Comparison of ENCODE assay signal across 8 mouse cellular contexts in genomic region chr16:32815160-32815605, GRCm38 (mm10). TPM values are rescaled to one million over a fixed set of nuclear protein-coding genes. Genes with fewer than 3 reads are reported as not detected.
DNase-seq lines count a peak whose midpoint lies in the region; ATAC-seq lines count a peak whose summit lies in the region.

No protein-coding gene starts in this region.

- H3K4me3 ChIP-seq in lung, embryonic 16.5 days (ENCODE audit: low read length) = peak overlapping the region; percentile 35
- H3K4me3 ChIP-seq in midbrain, embryonic 11.5 days (ENCODE audit: low read depth, low read length) = 0 out of 2 replicates have a peak overlapping the region, but pooled peaks have one; percentile 16

- H3K9ac ChIP-seq in lung, embryonic 16.5 days (ENCODE audit: low read length) = peak overlapping the region; percentile 38
- H3K9ac ChIP-seq in midbrain, embryonic 11.5 days (ENCODE audit: low read length) = 0 out of 2 replicates have a peak overlapping the region, but pooled peaks have one; percentile 27

- H3K27ac ChIP-seq in lung, embryonic 16.5 days (ENCODE audit: low read length) = peak overlapping the region; percentile 54; the same call in 1 of the 2 replicates
- no peak overlapping the region for H3K27ac ChIP-seq in midbrain, embryonic 11.5 days (ENCODE audit: low read depth, low read length)

- peaks cover 10% of the 10 kb centered on the region for H3K4me1 ChIP-seq in lung, embryonic 16.5 days (replicated peaks; ENCODE audit: control insufficient read depth, insufficient read depth, low read length)
- peaks cover 7% of the 10 kb centered on the region; the same call in 1 of the 2 replicates for H3K4me1 ChIP-seq in midbrain, embryonic 11.5 days (ENCODE audit: control insufficient read depth, insufficient read depth, low read length)

- no peaks in the 10 kb centered on the region for H3K27me3 ChIP-seq in lung, embryonic 16.5 days (ENCODE audit: control insufficient read depth, insufficient read depth, low read depth, low read length)
- peaks cover 2% of the 10 kb centered on the region; the same call in 1 of the 2 replicates for H3K27me3 ChIP-seq in midbrain, embryonic 11.5 days (ENCODE audit: control insufficient read depth, insufficient read depth, low read length)

- no peak for DNase-seq in lung, postnatal 36 days
- peak; percentile 56 to 68 for DNase-seq in gastrocnemius, adult 8-10 months (ENCODE audit: low spot score in 2 of 2)
- peak; percentile 55 to 70 for DNase-seq in kidney, adult 8-10 months
- DNase-seq in midbrain, embryonic 11.5 days (ENCODE audit: low spot score, missing footprints) = no peak
- no peak for DNase-seq in layer of hippocampus, postnatal 36 days
- no peak for DNase-seq in right cerebral cortex, postnatal 10 days (ENCODE audit: low spot score in 2 of 2)

- no peaks in the 10 kb centered on the region for H3K9me3 ChIP-seq in lung, embryonic 16.5 days (ENCODE audit: control insufficient read depth, low read length)
- no peaks in the 10 kb centered on the region for H3K9me3 ChIP-seq in midbrain, embryonic 11.5 days (ENCODE audit: control insufficient read depth, low read length)

- H3K36me3 ChIP-seq in lung, embryonic 16.5 days (ENCODE audit: control insufficient read depth, insufficient read depth, low read length) = no peaks in the 10 kb centered on the region
- no peaks in the 10 kb centered on the region for H3K36me3 ChIP-seq in midbrain, embryonic 11.5 days (ENCODE audit: control insufficient read depth, insufficient read depth, low read length)

- ATAC-seq in lung, embryonic 16.5 days (ENCODE audit: low read depth) = peak; percentile 56
- ATAC-seq in midbrain, embryonic 11.5 days (ENCODE audit: low FRiP score) = 0 out of 2 replicates have a peak, but pooled peaks have one; percentile 16
- no peak for ATAC-seq in erythroblast, adult 5-6 weeks (replicated peaks; ENCODE audit: low FRiP score, poor library complexity, severe bottlenecking)

- WGBS in lung, embryonic 16.5 days = 9% methylated on average over 6 of the region's 6 CpGs
- 11% methylated on average over 6 of the region's 6 CpGs for WGBS in midbrain, embryonic 11.5 days

- H3K4me2 ChIP-seq in lung, embryonic 16.5 days (ENCODE audit: low read depth, low read length) = peak overlapping the region; percentile 56
- peak overlapping the region; percentile 41 for H3K4me2 ChIP-seq in midbrain, embryonic 11.5 days

RNA-seq across cellular contexts. Expression of gene Smbd1, which starts 4.9 kb away (rescaled TPM):
- polyA plus RNA-seq in lung, embryonic 16.5 days (2015; fragmentation: Nextera tagmentation; extraction: Ambion mirVana) = 0.31 and 0.55 TPM in 2 replicates
- not detected for total RNA-seq in gastrocnemius, adult 8-10 months (2022)
- polyA plus RNA-seq in midbrain, embryonic 11.5 days (2014; fragmentation: Nextera tagmentation; extraction: Ambion mirVana) = not detected in 2 replicates
- total RNA-seq in layer of hippocampus, postnatal 36 days (2021) = not detected
- total RNA-seq in erythroblast, adult 5-6 weeks (2015; ENCODE audit: low replicate concordance) = not detected in 2 replicates
- total RNA-seq in erythroblast, adult 5-6 weeks (2017; ENCODE audit: low replicate concordance) = not detected in 2 replicates

RNA-seq across cellular contexts. Expression of gene Muc20, which starts 17.9 kb away (rescaled TPM):
- polyA plus RNA-seq in lung, embryonic 16.5 days (2015; fragmentation: Nextera tagmentation; extraction: Ambion mirVana) = 0.11 and 0.34 TPM in 2 replicates
- under 1 TPM; 0.34 to 0.70 (median 0.42) TPM for total RNA-seq in gastrocnemius, adult 8-10 months (2022)
- polyA plus RNA-seq in midbrain, embryonic 11.5 days (2014; fragmentation: Nextera tagmentation; extraction: Ambion mirVana) = not detected in 2 replicates
- not detected for total RNA-seq in layer of hippocampus, postnatal 36 days (2021)
- not detected in 2 replicates for total RNA-seq in erythroblast, adult 5-6 weeks (2015; ENCODE audit: low replicate concordance)
- total RNA-seq in erythroblast, adult 5-6 weeks (2017; ENCODE audit: low replicate concordance) = not detected in 2 replicates

Comparison
In these comparisons a context has a peak if more than half of its experiments do, and no peak if none do; other contexts are left out.
1. DNase-seq: peak in gastrocnemius, adult 8-10 months (2 of 2) and kidney, adult 8-10 months (2 of 2); none in lung, postnatal 36 days (single experiment), midbrain, embryonic 11.5 days (single experiment), layer of hippocampus, postnatal 36 days (0 of 2) and right cerebral cortex, postnatal 10 days (0 of 2).